Mouse (Mus musculus) hindbrain, embryonic 15.5 days (tissue): ENCODE measurements around the gene Pmepa1. TPM values are rescaled to one million over a fixed set of nuclear protein-coding genes. Genes with fewer than 3 reads are reported as not detected.
A peak's percentile ranks its signal among the peaks of the same experiment; 100 is the strongest.

Experiments
- ATAC-seq: fragments of 200-750 bp; cut with Nextera tagmentation; 2 replicates; pipeline ENCODE4 v1.8.0; 2017; ENCODE audit warnings: low read depth, moderate number of reproducible peaks, moderate TSS enrichment; ENCODE audit not compliant: low FRiP score
- H3K27ac ChIP-seq: fragments of 300-500 bp; sonication (generic); replicated peaks from 2 replicates; pipeline ENCODE4 v1.5.1; 2015; ENCODE audit warnings: mild to moderate bottlenecking, inconsistent platforms
- H3K27me3 ChIP-seq: fragments of 300-500 bp; sonication (generic); 2 replicates; pipeline ENCODE4 v1.6.1; 2015; ENCODE audit warnings: control low read depth, inconsistent platforms
- H3K36me3 ChIP-seq: fragments of 300-500 bp; sonication (generic); 2 replicates; pipeline ENCODE4 v1.6.1; 2015; ENCODE audit warnings: control low read depth, inconsistent platforms
- H3K4me1 ChIP-seq: fragments of 300-500 bp; sonication (generic); replicated peaks from 2 replicates; pipeline ENCODE4 v1.6.1; 2015; ENCODE audit warnings: control low read depth, inconsistent platforms
- H3K4me2 ChIP-seq: fragments of 300-500 bp; sonication (generic); 2 replicates; pipeline ENCODE4 v1.6.1; 2015; ENCODE audit warnings: moderate library complexity, mild to moderate bottlenecking, inconsistent platforms
- H3K4me3 ChIP-seq: fragments of 300-500 bp; sonication (generic); 2 replicates; pipeline ENCODE4 v1.5.1; 2015; ENCODE audit warnings: mild to moderate bottlenecking, inconsistent platforms
- H3K9ac ChIP-seq: fragments of 300-500 bp; sonication (generic); 2 replicates; pipeline ENCODE4 v1.6.1; 2015; ENCODE audit warnings: inconsistent platforms
- H3K9me3 ChIP-seq: fragments of 300-500 bp; sonication (generic); 2 replicates; pipeline ENCODE4 v1.6.1; 2016; ENCODE audit warnings: control low read depth, inconsistent platforms
- WGBS: fragments of 180-500 bp; shearing (Covaris S2); methylation state at CpG from one replicate; pipeline ENCODE4 v1.1.7; 2015; 5-methylcytosine and 5-hydroxymethylcytosine counted together
- polyA plus RNA-seq: library from polyadenylated mRNA; unstranded; fragments of >200 nt; fragmentation: Nextera tagmentation; extraction: Ambion mirVana; gene quantifications from 2 replicates; pipeline ENCODE4 v1.2.1, GENCODE M21; 2015

Pmepa1 gene
- polyA plus RNA-seq, 1 experiment from 2014 or later: 5.0 TPM

GRCm38 (mm10) chr2:173180026-173180425 lies 96.3 kb downstream of the Pmepa1 start:
- Histone ChIP-seq H3K9ac (no peak overlapping the region), H3K4me2 (no peak overlapping the region), H3K27ac (no peak overlapping the region), H3K9me3 (no peaks in the 10 kb centered on the region), H3K4me3 (no peak overlapping the region), H3K27me3 (no peaks in the 10 kb centered on the region), H3K4me1 (no peaks in the 10 kb centered on the region), H3K36me3 (no peaks in the 10 kb centered on the region)
- ATAC-seq: no peak
- WGBS: 80% methylated on average over 4 of the region's 4 CpGs

DNA sequence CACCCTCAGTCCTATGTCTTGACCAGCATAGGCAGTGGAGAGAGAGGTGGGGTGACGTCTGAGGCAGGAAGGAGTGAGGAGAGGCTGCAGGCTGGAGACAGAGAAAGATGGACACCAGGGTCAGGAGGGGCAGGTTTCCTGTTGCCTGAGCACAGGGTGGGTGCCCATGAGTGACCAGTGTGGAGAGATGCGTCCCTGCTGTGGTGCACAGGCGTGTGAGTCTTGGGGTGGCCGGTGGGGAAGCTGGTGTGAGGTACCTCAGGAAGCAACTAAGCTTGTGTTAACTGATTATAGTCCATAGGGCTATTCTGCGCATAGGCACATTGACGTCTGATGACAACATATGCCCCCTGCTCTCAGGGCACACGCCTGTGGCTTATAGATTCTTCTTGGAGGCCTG lies 97.3 kb downstream of the Pmepa1 start:
- no peaks in the 10 kb centered on the region for H3K36me3 ChIP-seq
- H3K9ac ChIP-seq: no peak overlapping the region
- H3K4me3 ChIP-seq: no peak overlapping the region
- no peaks in the 10 kb centered on the region for H3K27me3 ChIP-seq
- H3K27ac ChIP-seq: no peak overlapping the region
- no peak for ATAC-seq
- H3K4me2 ChIP-seq: no peak overlapping the region
- no peaks in the 10 kb centered on the region for H3K9me3 ChIP-seq
- WGBS: 87% methylated on average over 7 of the region's 7 CpGs
- H3K4me1 ChIP-seq: peaks cover 7% of the 10 kb centered on the region

GRCm38 (mm10) chr2:173177951-173178350 lies 98.4 kb downstream of the Pmepa1 start:
- H3K4me3 ChIP-seq: no peak overlapping the region

GRCm38 (mm10) chr2:173177481-173177880 lies 98.9 kb downstream of the Pmepa1 start:
- no peak overlapping the region for H3K4me2 ChIP-seq
- no peak overlapping the region for H3K9ac ChIP-seq
- H3K27me3 ChIP-seq: no peaks in the 10 kb centered on the region
- 87% methylated on average over 5 of the region's 5 CpGs for WGBS
- ATAC-seq: no peak
- no peak overlapping the region for H3K4me3 ChIP-seq
- no peaks in the 10 kb centered on the region for H3K36me3 ChIP-seq
- no peak overlapping the region for H3K27ac ChIP-seq
- peaks cover 23% of the 10 kb centered on the region for H3K4me1 ChIP-seq
- H3K9me3 ChIP-seq: no peaks in the 10 kb centered on the region

More at GRCm38 (mm10) chr2:173177951-173178350, 98.4 kb downstream of the Pmepa1 start:
- H3K27ac ChIP-seq: no peak overlapping the region
- no peak overlapping the region for H3K4me2 ChIP-seq
- no peak for ATAC-seq
- peaks cover 18% of the 10 kb centered on the region for H3K4me1 ChIP-seq
- no peaks in the 10 kb centered on the region for H3K27me3 ChIP-seq
- no peaks in the 10 kb centered on the region for H3K36me3 ChIP-seq
- 83% methylated on average over 8 of the region's 8 CpGs for WGBS
- no peaks in the 10 kb centered on the region for H3K9me3 ChIP-seq
- H3K9ac ChIP-seq: no peak overlapping the region

DNA sequence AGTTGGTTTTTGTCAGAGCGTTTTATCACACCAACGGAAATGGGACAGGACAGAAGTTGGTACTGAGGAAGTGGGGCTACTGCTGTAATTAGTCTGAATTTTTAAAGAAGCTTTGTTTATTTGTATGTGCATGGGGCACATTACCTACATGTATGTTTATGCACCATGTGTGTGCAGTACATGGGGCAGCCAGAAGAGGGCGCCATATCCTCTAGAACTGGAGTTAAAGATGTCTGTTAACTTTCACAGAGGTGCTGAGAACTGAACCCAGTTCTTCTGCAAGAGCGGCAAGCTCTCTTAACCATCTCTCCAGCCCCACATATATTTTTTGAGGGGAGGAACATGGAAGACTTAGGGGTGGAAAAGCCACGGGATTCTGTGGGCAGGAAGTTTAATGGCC lies 100.6 kb downstream of the Pmepa1 start:
- H3K27ac ChIP-seq: no peak overlapping the region
- no peaks in the 10 kb centered on the region for H3K27me3 ChIP-seq
- peaks cover 39% of the 10 kb centered on the region for H3K4me1 ChIP-seq
- ATAC-seq: no peak
- H3K9me3 ChIP-seq: no peaks in the 10 kb centered on the region
- no peak overlapping the region for H3K9ac ChIP-seq
- no peak overlapping the region for H3K4me2 ChIP-seq
- no peaks in the 10 kb centered on the region for H3K36me3 ChIP-seq
- no peak overlapping the region for H3K4me3 ChIP-seq
- whole genome bisulfite sequencing: 94% methylated on average over 5 of the region's 5 CpGs

DNA sequence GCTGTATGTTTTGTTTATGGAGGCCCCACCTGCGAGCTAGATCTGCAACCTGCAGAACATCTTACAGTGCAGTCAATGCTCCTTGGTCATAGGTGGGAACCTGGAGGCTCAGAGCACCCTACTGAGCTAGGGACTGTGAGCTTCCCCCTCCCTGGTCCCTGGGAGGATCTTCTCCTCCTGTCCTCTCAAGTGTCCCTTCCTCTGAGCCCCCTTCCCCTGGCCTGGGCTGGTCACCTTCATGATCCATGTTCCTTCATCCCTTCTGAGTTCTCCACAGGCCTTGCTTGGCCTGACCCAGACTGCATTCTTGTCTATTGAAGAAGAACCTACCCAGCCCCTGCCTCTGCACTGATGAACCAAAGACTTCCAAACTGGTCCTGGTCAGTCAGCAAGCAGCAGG lies 101.8 kb downstream of the Pmepa1 start:
- no peak for ATAC-seq
- no peak overlapping the region for H3K9ac ChIP-seq
- H3K9me3 ChIP-seq: no peaks in the 10 kb centered on the region
- 69% methylated on average over 1 of the region's 1 CpGs for WGBS
- H3K4me1 ChIP-seq: peaks cover 39% of the 10 kb centered on the region
- H3K4me3 ChIP-seq: peak overlapping the region; percentile 33; the same call in 1 of the 2 replicates
- H3K36me3 ChIP-seq: no peaks in the 10 kb centered on the region
- H3K27ac ChIP-seq: peak overlapping the region; percentile 92
- H3K27me3 ChIP-seq: no peaks in the 10 kb centered on the region
- H3K4me2 ChIP-seq: peak overlapping the region; percentile 62

Other genes starting within 250 kb of the Pmepa1 start
- gene Ctcfl, start 157.0 kb downstream of the Pmepa1 start, polyA plus RNA-seq: 0.04 and 0.10 TPM in 2 replicates
- not detected in 2 replicates for gene Pck1, start 123.5 kb downstream of the Pmepa1 start, polyA plus RNA-seq
- 0.25 and 1.6 TPM in 2 replicates for gene Zbp1, start 57.6 kb downstream of the Pmepa1 start, polyA plus RNA-seq
- not detected in 2 replicates for gene 1700021F07Rik, start 246.1 kb upstream of the Pmepa1 start, polyA plus RNA-seq